Mouse (Mus musculus) ES-E14 (cell line): ENCODE results near the gene Gm4881.
A peak's percentile ranks its signal among the peaks of the same experiment; 100 is the strongest.

Experiments used
- CHD2 ChIP-seq: IDR thresholded peaks from 2 replicates; pipeline ENCODE4 v1.6.1; 2014; ENCODE audit warnings: mild to moderate bottlenecking, low read depth, low read length, inconsistent platforms
- HCFC1 ChIP-seq: IDR thresholded peaks from 2 replicates; pipeline ENCODE4 v1.6.1; 2012; ENCODE audit warnings: low read length, inconsistent platforms, borderline replicate concordance; ENCODE audit not compliant: insufficient read depth
- MAFK ChIP-seq: IDR thresholded peaks from 2 replicates; pipeline ENCODE4 v1.6.1; 2014; ENCODE audit warnings: mild to moderate bottlenecking, low read depth, low read length, inconsistent platforms; ENCODE audit not compliant: insufficient read depth
- ZC3H11A ChIP-seq: IDR thresholded peaks from 2 replicates; pipeline ENCODE4 v1.6.1; 2012; ENCODE audit warnings: low read depth, mild to moderate bottlenecking, inconsistent platforms, low read length, borderline replicate concordance
- ZNF384 ChIP-seq: IDR thresholded peaks from 2 replicates; pipeline ENCODE4 v1.6.1; 2012; ENCODE audit warnings: low read depth, low read length, inconsistent platforms

- TF ChIP-seq ZNF384 (no peak), MAFK (no peak), ZC3H11A (no peak), CHD2 (no peak), HCFC1 (peak; percentile 99)
These were observed 27.9 kb upstream of the Gm4881 start, which contains the start of gene Rabac1 for GRCm38 (mm10) chr7:24971972-24972893.
